Mouse (Mus musculus) testis, adult 2 months (tissue): ENCODE results near the gene Tefm. TPM values are rescaled to one million over a fixed set of nuclear protein-coding genes. Genes with fewer than 3 reads are reported as not detected.

Source experiments
- H3K27ac ChIP-seq: fragments of 200-500 bp; 2 replicates; pipeline ENCODE4 v1.5.1; 2012; ENCODE audit warnings: low read depth, low read length; ENCODE audit not compliant: control insufficient read depth, insufficient read depth
- H3K27me3 ChIP-seq: fragments of 200-500 bp; 2 replicates; pipeline ENCODE4 v1.6.1; 2012; ENCODE audit warnings: mild to moderate bottlenecking, low read length, moderate library complexity; ENCODE audit not compliant: control insufficient read depth, insufficient read depth
- H3K36me3 ChIP-seq: fragments of 200-500 bp; 2 replicates; pipeline ENCODE4 v1.6.1; 2012; ENCODE audit warnings: mild to moderate bottlenecking, low read length; ENCODE audit not compliant: control insufficient read depth, insufficient read depth
- H3K4me1 ChIP-seq: fragments of 200-500 bp; 2 replicates; pipeline ENCODE4 v1.6.1; 2012; ENCODE audit warnings: low read length; ENCODE audit not compliant: control insufficient read depth, insufficient read depth
- H3K4me3 ChIP-seq: fragments of 200-500 bp; 2 replicates; pipeline ENCODE4 v1.5.1; 2012; ENCODE audit warnings: low read depth, mild to moderate bottlenecking, low read length, moderate library complexity, mixed read lengths; ENCODE audit not compliant: control insufficient read depth
- CTCF ChIP-seq: fragments of 200-500 bp; IDR thresholded peaks from 2 replicates; pipeline ENCODE4 v1.5.1; 2012; ENCODE audit warnings: low read depth, mild to moderate bottlenecking, inconsistent platforms, low read length, moderate library complexity; ENCODE audit not compliant: control insufficient read depth, insufficient read depth, insufficient replicate concordance
- POLR2A ChIP-seq: fragments of 200-500 bp; IDR thresholded peaks from 2 replicates; pipeline ENCODE4 v1.6.1; 2012; ENCODE audit warnings: low read depth, mild to moderate bottlenecking, inconsistent platforms, low read length, moderate library complexity; ENCODE audit not compliant: control insufficient read depth
- polyA plus RNA-seq: library from polyadenylated mRNA; depleted of rRNA; stranded (reverse); fragments of >200 nt; gene quantifications from 2 replicates; pipeline ENCODE4 v1.2.3, GENCODE M21; 2012

Gene Tefm
- polyA plus RNA-seq, 1 experiment = 4.2 TPM

- Histone ChIP-seq H3K27me3 (no peaks in the 10 kb centered on the region), H3K27ac (no peak overlapping the region), H3K4me1 (no peaks in the 10 kb centered on the region), H3K4me3 (no peak overlapping the region), H3K36me3 (no peaks in the 10 kb centered on the region)
- TF ChIP-seq POLR2A (no peak), CTCF (no peak)
These were observed 25.6 kb downstream of the Tefm start for GRCm38 (mm10) chr11:80116411-80116810.

GRCm38 (mm10) chr11:80104407-80104806, 37.6 kb downstream of the Tefm start:
- TF ChIP-seq CTCF (no peak), POLR2A (no peak)
- no peak overlapping the region for H3K27ac ChIP-seq
- no peaks in the 10 kb centered on the region for H3K4me1 ChIP-seq
- H3K36me3 ChIP-seq = no peaks in the 10 kb centered on the region
- no peaks in the 10 kb centered on the region for H3K27me3 ChIP-seq
- no peak overlapping the region for H3K4me3 ChIP-seq

DNA sequence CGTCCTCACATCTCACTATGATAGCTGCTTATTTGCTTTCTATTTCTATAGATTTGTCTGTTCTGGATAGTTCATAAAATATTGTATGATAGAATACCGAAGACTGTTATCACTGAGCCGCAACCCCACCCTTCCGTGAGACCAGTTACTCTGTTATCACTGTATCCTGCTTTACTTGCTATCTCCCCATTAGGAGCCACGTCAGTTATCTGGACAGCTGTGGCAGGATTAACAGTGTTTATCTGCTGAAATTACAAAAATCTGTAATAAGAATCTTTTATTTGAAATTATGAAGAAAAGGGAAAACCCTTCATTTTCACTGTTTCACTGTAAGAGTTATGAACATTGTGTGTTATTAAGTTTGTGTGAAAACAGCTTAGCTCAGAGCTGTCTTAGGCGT, 40.7 kb downstream of the Tefm start:
- TF ChIP-seq POLR2A (no peak), CTCF (no peak)
- Histone ChIP-seq H3K27ac (no peak overlapping the region), H3K36me3 (no peaks in the 10 kb centered on the region), H3K4me3 (no peak overlapping the region), H3K4me1 (no peaks in the 10 kb centered on the region), H3K27me3 (no peaks in the 10 kb centered on the region)

GRCm38 (mm10) chr11:80098444-80099056, 43.4 kb downstream of the Tefm start:
- no peaks in the 10 kb centered on the region for H3K4me1 ChIP-seq
- H3K27ac ChIP-seq = no peak overlapping the region
- no peaks in the 10 kb centered on the region for H3K36me3 ChIP-seq
- H3K27me3 ChIP-seq = no peaks in the 10 kb centered on the region
- no peak overlapping the region for H3K4me3 ChIP-seq
- TF ChIP-seq CTCF (no peak), POLR2A (no peak)

DNA sequence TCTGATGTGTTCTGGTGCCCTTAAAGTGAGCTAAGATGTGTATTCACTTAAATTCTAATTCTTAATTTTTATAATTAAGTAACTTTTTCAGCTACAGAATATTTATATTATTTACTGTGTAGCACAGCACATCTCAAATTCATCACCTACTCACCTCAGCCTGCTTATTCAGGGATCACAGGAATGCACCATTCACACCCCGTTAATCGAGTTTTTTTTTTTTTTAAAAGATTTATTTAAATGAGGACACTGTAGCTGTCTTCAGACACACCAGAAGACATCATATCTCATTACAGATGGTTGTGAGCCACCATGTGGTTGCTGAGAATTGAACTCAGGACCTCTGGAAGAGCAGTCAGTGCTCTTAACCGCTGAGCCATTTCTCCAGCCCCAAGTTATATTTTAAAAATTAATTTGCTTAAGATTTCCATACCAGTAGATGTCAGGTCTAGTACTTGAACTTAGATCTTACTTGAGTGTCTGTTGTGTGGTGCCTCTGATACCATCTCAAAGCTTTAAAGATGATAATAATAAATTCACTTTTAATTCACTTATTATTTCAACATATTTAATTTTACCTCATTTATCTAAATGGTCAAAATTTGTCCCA, 51.3 kb downstream of the Tefm start:
- Histone ChIP-seq H3K36me3 (no peaks in the 10 kb centered on the region), H3K4me3 (no peak overlapping the region), H3K27ac (no peak overlapping the region), H3K4me1 (peaks cover 3% of the 10 kb centered on the region; the same call in 1 of the 2 replicates), H3K27me3 (no peaks in the 10 kb centered on the region)
- TF ChIP-seq POLR2A (no peak), CTCF (no peak)

- TF ChIP-seq POLR2A (no peak), CTCF (no peak)
- H3K27ac ChIP-seq = peak overlapping the region; percentile 56
These were observed 52.2 kb downstream of the Tefm start for GRCm38 (mm10) chr11:80089817-80090214.

GRCm38 (mm10) chr11:80088917-80089816, 52.8 kb downstream of the Tefm start, which contains the start of gene Atad5:
TSS of gene Atad5 (plus strand) at chr11:80089400.
- peak within 1 kb of the TSS; percentile 56 for H3K27ac ChIP-seq

More at GRCm38 (mm10) chr11:80089817-80090214, 52.2 kb downstream of the Tefm start:
- H3K36me3 ChIP-seq = no peaks in the 10 kb centered on the region
- H3K27me3 ChIP-seq = no peaks in the 10 kb centered on the region
- peak overlapping the region; percentile 94 for H3K4me3 ChIP-seq
- peaks cover 3% of the 10 kb centered on the region; the same call in 1 of the 2 replicates for H3K4me1 ChIP-seq

More at GRCm38 (mm10) chr11:80088917-80089816, 52.8 kb downstream of the Tefm start, which contains the start of gene Atad5:
- Histone ChIP-seq H3K27me3 (no peaks in the 10 kb centered on the region), H3K36me3 (no peaks in the 10 kb centered on the region), H3K4me1 (peaks cover 3% of the 10 kb centered on the region; the same call in 1 of the 2 replicates), H3K4me3 (peak within 1 kb of the TSS; percentile 94)
- TF ChIP-seq POLR2A (0 out of 2 replicates have a peak, but pooled peaks have one; percentile 32), CTCF (no peak)
